Mouse (Mus musculus) forebrain, embryonic 16.5 days (tissue): ENCODE measurements around the gene Tedc2. TPM values are rescaled to one million over a fixed set of nuclear protein-coding genes. Genes with fewer than 3 reads are reported as not detected.

Experiments
- ATAC-seq: fragments of 200-750 bp; cut with Nextera tagmentation; 2 replicates; pipeline ENCODE4 v1.8.0; 2017; ENCODE audit warnings: mild to moderate bottlenecking, moderate library complexity
- H3K27ac ChIP-seq: fragments of 300-500 bp; sonication (generic); 2 replicates; pipeline ENCODE4 v1.5.1; 2014; ENCODE audit warnings: low read length, control low read depth
- H3K27me3 ChIP-seq: fragments of 300-500 bp; sonication (generic); replicated peaks from 2 replicates; pipeline ENCODE4 v1.6.1; 2014; ENCODE audit warnings: low read length; ENCODE audit not compliant: control insufficient read depth, insufficient read depth
- H3K36me3 ChIP-seq: fragments of 300-500 bp; sonication (generic); 2 replicates; pipeline ENCODE4 v1.6.1; 2014; ENCODE audit not compliant: control insufficient read depth, insufficient read depth
- H3K4me1 ChIP-seq: fragments of 300-500 bp; sonication (generic); replicated peaks from 2 replicates; pipeline ENCODE4 v1.6.1; 2014; ENCODE audit warnings: low read length; ENCODE audit not compliant: control insufficient read depth, insufficient read depth
- H3K4me2 ChIP-seq: fragments of 300-500 bp; sonication (generic); 2 replicates; pipeline ENCODE4 v1.6.1; 2014; ENCODE audit warnings: mild to moderate bottlenecking, low read length, control low read depth
- H3K4me3 ChIP-seq: fragments of 300-500 bp; sonication (generic); replicated peaks from 2 replicates; pipeline ENCODE4 v1.5.1; 2014; ENCODE audit warnings: mild to moderate bottlenecking, low read length, control low read depth
- H3K9ac ChIP-seq: fragments of 300-500 bp; sonication (generic); replicated peaks from 2 replicates; pipeline ENCODE4 v1.6.1; 2014; ENCODE audit warnings: low read depth, low read length, control low read depth
- H3K9me3 ChIP-seq: fragments of 300-500 bp; sonication (generic); 2 replicates; pipeline ENCODE4 v1.6.1; 2016; ENCODE audit warnings: low read length; ENCODE audit not compliant: control insufficient read depth
- WGBS: fragments of 180-500 bp; shearing (Covaris S2); extraction: QIAGEN DNeasy Blood & Tissue Kit; methylation state at CpG from one replicate; pipeline ENCODE4 v1.1.7; 2014; 5-methylcytosine and 5-hydroxymethylcytosine counted together
- polyA plus RNA-seq: library from polyadenylated mRNA; unstranded; fragments of >200 nt; fragmentation: Nextera tagmentation; extraction: Ambion mirVana; gene quantifications from 2 replicates; pipeline ENCODE4 v1.2.1, GENCODE M21; 2015

Tedc2 gene
- polyA plus RNA-seq, 1 experiment from 2014 or later, result 12.2 TPM

- ATAC-seq, result no peak
- no peak overlapping the region for H3K4me3 ChIP-seq
- H3K36me3 ChIP-seq, result no peaks in the 10 kb centered on the region; the same call in none of the 2 replicates
- H3K27ac ChIP-seq, result no peak overlapping the region
- 78% methylated on average over 6 of the region's 6 CpGs for WGBS
- peaks cover 14% of the 10 kb centered on the region for H3K4me1 ChIP-seq
- no peaks in the 10 kb centered on the region for H3K27me3 ChIP-seq
- no peaks in the 10 kb centered on the region for H3K9me3 ChIP-seq
- no peak overlapping the region for H3K4me2 ChIP-seq
- H3K9ac ChIP-seq, result no peak overlapping the region
Measured at GRCm38 (mm10) chr17:24222653-24223052, 2.0 kb upstream of the Tedc2 start.

- ATAC-seq, result no peak
- 70% methylated on average over 4 of the region's 4 CpGs for WGBS
- H3K27me3 ChIP-seq, result no peaks in the 10 kb centered on the region
- H3K36me3 ChIP-seq, result 0 out of 2 replicates have a peak, but pooled peaks cover 5% of the 10 kb centered on the region
- H3K4me3 ChIP-seq, result no peak overlapping the region
- H3K27ac ChIP-seq, result no peak overlapping the region
- H3K4me1 ChIP-seq, result peaks cover 19% of the 10 kb centered on the region
- no peak overlapping the region for H3K4me2 ChIP-seq
- no peaks in the 10 kb centered on the region for H3K9me3 ChIP-seq
- no peak overlapping the region for H3K9ac ChIP-seq
Measured at GRCm38 (mm10) chr17:24216836-24217235, 3.8 kb downstream of the Tedc2 start.

- H3K4me2 ChIP-seq, result no peak overlapping the region
- no peak overlapping the region for H3K9ac ChIP-seq
- no peak overlapping the region for H3K4me3 ChIP-seq
- H3K9me3 ChIP-seq, result no peaks in the 10 kb centered on the region
- no peak for ATAC-seq
- no peaks in the 10 kb centered on the region for H3K27me3 ChIP-seq
- H3K36me3 ChIP-seq, result 0 out of 2 replicates have a peak, but pooled peaks cover 5% of the 10 kb centered on the region
- peaks cover 33% of the 10 kb centered on the region for H3K4me1 ChIP-seq
- 81% methylated on average over 6 of the region's 6 CpGs for WGBS
- no peak overlapping the region for H3K27ac ChIP-seq
Measured at GRCm38 (mm10) chr17:24213186-24213585, 7.5 kb downstream of the Tedc2 start.

GRCm38 (mm10) chr17:24212441-24213018, 8.1 kb downstream of the Tedc2 start:
- H3K9me3 ChIP-seq, result no peaks in the 10 kb centered on the region
- peak overlapping the region; percentile 69 for H3K4me3 ChIP-seq
- 24% methylated on average over 5 of the region's 5 CpGs for WGBS
- peak overlapping the region; percentile 98 for H3K4me2 ChIP-seq
- no peak for ATAC-seq
- H3K9ac ChIP-seq, result no peak overlapping the region
- H3K27me3 ChIP-seq, result peaks cover 6% of the 10 kb centered on the region; the same call in 1 of the 2 replicates
- H3K36me3 ChIP-seq, result 0 out of 2 replicates have a peak, but pooled peaks cover 5% of the 10 kb centered on the region
- peaks cover 39% of the 10 kb centered on the region for H3K4me1 ChIP-seq
- no peak overlapping the region for H3K27ac ChIP-seq

GRCm38 (mm10) chr17:24211631-24212440, 8.8 kb downstream of the Tedc2 start:
- WGBS, result under 1% methylated on average over 37 of the region's 37 CpGs
- peak; percentile 65 for ATAC-seq
- 0 out of 2 replicates have a peak, but pooled peaks cover 5% of the 10 kb centered on the region for H3K36me3 ChIP-seq
- H3K27me3 ChIP-seq, result peaks cover 8% of the 10 kb centered on the region; the same call in 1 of the 2 replicates
- H3K4me2 ChIP-seq, result peak overlapping the region; percentile 98
- peak overlapping the region; percentile 88 for H3K9ac ChIP-seq
- no peaks in the 10 kb centered on the region for H3K9me3 ChIP-seq
- peak overlapping the region; percentile 69 for H3K4me3 ChIP-seq
- peaks cover 46% of the 10 kb centered on the region for H3K4me1 ChIP-seq
- peak overlapping the region; percentile 78 for H3K27ac ChIP-seq

GRCm38 (mm10) chr17:24210591-24210990, 10.1 kb downstream of the Tedc2 start:
- Histone ChIP-seq H3K4me1 (peaks cover 59% of the 10 kb centered on the region), H3K36me3 (0 out of 2 replicates have a peak, but pooled peaks cover 2% of the 10 kb centered on the region), H3K9ac (no peak overlapping the region), H3K4me2 (no peak overlapping the region), H3K27ac (no peak overlapping the region), H3K9me3 (no peaks in the 10 kb centered on the region), H3K27me3 (peaks cover 8% of the 10 kb centered on the region; the same call in 1 of the 2 replicates), H3K4me3 (no peak overlapping the region)
- 85% methylated on average over 3 of the region's 3 CpGs for WGBS
- no peak for ATAC-seq

GRCm38 (mm10) chr17:24209916-24210240, 10.8 kb downstream of the Tedc2 start:
- Histone ChIP-seq H3K4me1 (peaks cover 60% of the 10 kb centered on the region), H3K27ac (peak overlapping the region; percentile 59; the same call in 1 of the 2 replicates), H3K4me3 (no peak overlapping the region), H3K4me2 (peak overlapping the region; percentile 96), H3K27me3 (peaks cover 8% of the 10 kb centered on the region; the same call in 1 of the 2 replicates), H3K9me3 (no peaks in the 10 kb centered on the region), H3K36me3 (no peaks in the 10 kb centered on the region), H3K9ac (no peak overlapping the region)
- 69% methylated on average over 3 of the region's 3 CpGs for WGBS
- no peak for ATAC-seq

GRCm38 (mm10) chr17:24209043-24209915, 11.4 kb downstream of the Tedc2 start, which contains the start of gene Ntn3:
Ntn3 (minus strand) TSS chr17:24209531.
- H3K27ac ChIP-seq, result peak within 1 kb of the TSS; percentile 59
- WGBS, result under 1% methylated on average over 38 of the region's 43 CpGs
- peaks cover 8% of the 10 kb centered on the region; the same call in 1 of the 2 replicates for H3K27me3 ChIP-seq
- no peaks in the 10 kb centered on the region for H3K36me3 ChIP-seq
- peak within 1 kb of the TSS; percentile 54 for H3K4me3 ChIP-seq
- peak within 1 kb of the TSS; percentile 96 for H3K4me2 ChIP-seq
- ATAC-seq, result peak; percentile 24
- peaks cover 66% of the 10 kb centered on the region for H3K4me1 ChIP-seq
- peak within 1 kb of the TSS; percentile 78 for H3K9ac ChIP-seq
- H3K9me3 ChIP-seq, result no peaks in the 10 kb centered on the region
